Mouse (Mus musculus) embryonic facial prominence, embryonic 15.5 days (tissue): ENCODE results near the gene Sik3. TPM values are rescaled to one million over a fixed set of nuclear protein-coding genes. Genes with fewer than 3 reads are reported as not detected.
"Not testable (repeated sequence)": the region's sequence is repeated elsewhere in the genome, so short reads cannot be mapped to it uniquely, and the experiment has no call there.

Experiments
- ATAC-seq: fragments of 200-750 bp; cut with Nextera tagmentation; 2 replicates; pipeline ENCODE4 v1.8.0; 2017; ENCODE audit warnings: low read depth, moderate TSS enrichment; ENCODE audit not compliant: insufficient number of reproducible peaks, low FRiP score, low TSS enrichment
- H3K27ac ChIP-seq: fragments of 300-500 bp; sonication (generic); replicated peaks from 2 replicates; pipeline ENCODE4 v1.5.1; 2015; ENCODE audit warnings: mild to moderate bottlenecking, inconsistent platforms
- H3K27me3 ChIP-seq: fragments of 300-500 bp; sonication (generic); 2 replicates; pipeline ENCODE4 v1.6.1; 2015; ENCODE audit warnings: inconsistent platforms
- H3K36me3 ChIP-seq: fragments of 300-500 bp; sonication (generic); 2 replicates; pipeline ENCODE4 v1.6.1; 2015; ENCODE audit warnings: mild to moderate bottlenecking, inconsistent platforms
- H3K4me1 ChIP-seq: fragments of 300-500 bp; sonication (generic); 2 replicates; pipeline ENCODE4 v1.6.1; 2015; ENCODE audit warnings: inconsistent platforms
- H3K4me2 ChIP-seq: fragments of 300-500 bp; sonication (generic); replicated peaks from 2 replicates; pipeline ENCODE4 v1.6.1; 2015; ENCODE audit warnings: mild to moderate bottlenecking, inconsistent platforms
- H3K4me3 ChIP-seq: fragments of 300-500 bp; sonication (generic); replicated peaks from 2 replicates; pipeline ENCODE4 v1.5.1; 2015; ENCODE audit warnings: mild to moderate bottlenecking, inconsistent platforms
- H3K9ac ChIP-seq: fragments of 300-500 bp; sonication (generic); 2 replicates; pipeline ENCODE4 v1.6.1; 2015; ENCODE audit warnings: inconsistent platforms
- H3K9me3 ChIP-seq: fragments of 300-500 bp; sonication (generic); replicated peaks from 2 replicates; pipeline ENCODE4 v1.6.1; 2016; ENCODE audit warnings: inconsistent platforms
- WGBS: fragments of 180-500 bp; shearing (Covaris S2); methylation state at CpG from one replicate; pipeline ENCODE4 v1.1.7; 2015; 5-methylcytosine and 5-hydroxymethylcytosine counted together
- polyA plus RNA-seq: library from polyadenylated mRNA; unstranded; fragments of >200 nt; fragmentation: Nextera tagmentation; extraction: Ambion mirVana; gene quantifications from 2 replicates; pipeline ENCODE4 v1.2.1, GENCODE M21; 2015

Gene Sik3
- polyA plus RNA-seq, 1 experiment from 2014 or later = 15.1 TPM

DNA sequence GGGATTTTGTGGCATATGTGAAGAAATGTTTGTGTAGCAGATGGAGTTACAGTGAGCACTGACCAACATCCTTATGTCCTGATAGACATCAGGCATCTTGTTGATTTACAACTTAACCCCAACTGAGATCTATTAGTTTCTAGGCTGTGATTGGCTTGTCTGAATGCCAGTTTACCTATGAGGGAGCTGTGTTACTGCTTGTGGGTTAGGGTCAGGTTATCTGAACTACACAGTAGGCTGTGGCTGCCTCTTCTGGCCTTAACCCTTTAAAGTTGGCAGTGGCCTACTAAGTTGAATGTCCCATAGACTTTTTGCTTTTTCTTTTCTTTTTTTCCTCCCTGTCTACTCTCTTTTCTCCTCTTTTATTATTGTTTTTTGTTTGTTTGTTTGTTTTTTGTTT, 98.7 kb downstream of the Sik3 start:
- ATAC-seq = no peak
- H3K27ac ChIP-seq = peak overlapping the region; percentile 52

GRCm38 (mm10) chr9:46112246-46112645, 99.6 kb downstream of the Sik3 start:
- Histone ChIP-seq H3K4me3 (no peak overlapping the region), H3K4me2 (no peak overlapping the region), H3K9me3 (no peaks in the 10 kb centered on the region), H3K27me3 (no peaks in the 10 kb centered on the region), H3K9ac (no peak overlapping the region), H3K27ac (peak overlapping the region; percentile 79), H3K4me1 (peaks cover 44% of the 10 kb centered on the region), H3K36me3 (no peaks in the 10 kb centered on the region)
- 23% methylated on average over 5 of the region's 5 CpGs for WGBS
- peak; percentile 59 for ATAC-seq

More for the DNA sequence above, 98.7 kb downstream of the Sik3 start:
- H3K4me2 ChIP-seq = no peak overlapping the region
- H3K27me3 ChIP-seq = no peaks in the 10 kb centered on the region
- no peaks in the 10 kb centered on the region for H3K9me3 ChIP-seq
- peaks cover 44% of the 10 kb centered on the region for H3K4me1 ChIP-seq
- no peak overlapping the region for H3K9ac ChIP-seq
- no peak overlapping the region for H3K4me3 ChIP-seq
- H3K36me3 ChIP-seq = no peaks in the 10 kb centered on the region

GRCm38 (mm10) chr9:46118844-46119385, 106.3 kb downstream of the Sik3 start:
- Histone ChIP-seq H3K4me2 (no peak overlapping the region), H3K9ac (no peak overlapping the region), H3K27ac (peak overlapping the region; percentile 87), H3K4me1 (peaks cover 39% of the 10 kb centered on the region), H3K9me3 (no peaks in the 10 kb centered on the region), H3K36me3 (peaks cover 4% of the 10 kb centered on the region; the same call in 1 of the 2 replicates), H3K27me3 (no peaks in the 10 kb centered on the region), H3K4me3 (no peak overlapping the region)
- ATAC-seq = no peak
- WGBS = 50% methylated on average over 8 of the region's 8 CpGs

DNA sequence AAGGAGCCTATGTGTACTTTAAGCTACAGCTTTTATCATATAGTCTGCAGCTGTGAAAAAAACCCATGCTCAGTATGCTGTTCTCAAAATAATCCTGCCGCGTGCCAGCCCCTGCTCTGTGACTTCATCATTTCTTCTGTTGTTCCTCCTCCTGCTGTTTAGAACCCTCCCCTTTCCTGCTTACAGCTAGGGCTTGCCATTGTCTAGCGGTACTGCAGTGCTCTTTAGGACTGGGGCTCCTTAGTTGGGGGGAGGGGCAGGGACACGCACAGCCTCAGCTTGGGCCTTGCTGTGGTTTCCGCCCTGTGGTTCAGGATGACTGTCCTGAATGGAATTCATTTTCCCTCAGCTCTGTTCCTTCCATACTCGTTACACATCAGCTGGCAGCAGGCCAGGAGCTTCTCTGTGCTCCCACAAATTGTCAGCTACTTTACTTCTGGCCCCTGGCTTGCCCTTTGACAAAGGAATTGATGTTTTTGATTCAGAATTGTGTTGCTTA, 107.4 kb downstream of the Sik3 start:
- H3K4me3 ChIP-seq = no peak overlapping the region
- WGBS = 3% methylated on average over 6 of the region's 6 CpGs
- no peak overlapping the region for H3K9ac ChIP-seq
- peak; percentile 93 for ATAC-seq
- H3K36me3 ChIP-seq = peaks cover 11% of the 10 kb centered on the region; the same call in 1 of the 2 replicates
- peak overlapping the region; percentile 87 for H3K27ac ChIP-seq
- H3K4me2 ChIP-seq = 0 out of 2 replicates have a peak overlapping the region, but pooled peaks have one; percentile 3
- peaks cover 41% of the 10 kb centered on the region for H3K4me1 ChIP-seq
- no peaks in the 10 kb centered on the region for H3K9me3 ChIP-seq
- H3K27me3 ChIP-seq = no peaks in the 10 kb centered on the region

DNA sequence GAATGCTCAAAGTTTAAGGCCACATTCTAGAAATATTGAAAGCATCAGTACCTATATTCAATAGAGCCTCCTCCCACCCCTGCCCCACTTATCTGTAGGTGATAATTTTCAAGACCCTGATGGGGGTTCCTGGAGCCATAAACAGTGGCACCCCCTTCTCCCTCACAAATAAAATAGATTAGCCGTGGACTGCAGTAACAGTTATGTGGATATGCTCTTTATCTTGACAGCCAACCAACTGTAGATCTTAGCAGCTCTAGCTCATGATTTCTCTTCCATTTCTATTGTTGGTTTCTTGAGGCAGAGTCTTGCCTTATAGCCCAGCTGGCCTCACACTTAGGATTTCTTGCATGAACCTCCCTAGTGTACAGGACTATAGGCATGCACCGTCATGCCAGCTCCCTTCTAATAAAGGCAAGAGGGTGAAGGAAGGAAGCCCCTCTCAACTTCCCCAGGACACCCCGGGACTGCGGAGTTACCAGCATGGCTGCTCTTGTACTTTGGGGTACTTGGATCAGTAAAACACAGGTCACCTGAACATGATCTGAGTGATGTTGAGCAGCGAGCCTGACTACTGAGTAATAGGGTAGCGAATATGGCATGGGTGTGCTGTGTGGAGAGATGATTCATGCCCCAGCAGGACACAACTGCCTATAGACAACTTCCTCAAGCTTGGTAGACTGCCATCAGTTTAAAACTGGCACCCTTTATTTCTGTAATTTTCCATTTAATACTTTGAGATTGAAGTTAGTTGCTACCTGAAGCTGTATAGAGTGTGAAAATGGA, 108.0 kb downstream of the Sik3 start:
- Histone ChIP-seq H3K27me3 (no peaks in the 10 kb centered on the region), H3K9me3 (no peaks in the 10 kb centered on the region), H3K27ac (peak overlapping the region; percentile 87), H3K4me3 (no peak overlapping the region), H3K36me3 (peaks cover 11% of the 10 kb centered on the region; the same call in 1 of the 2 replicates), H3K4me1 (peaks cover 41% of the 10 kb centered on the region), H3K9ac (no peak overlapping the region), H3K4me2 (0 out of 2 replicates have a peak overlapping the region, but pooled peaks have one; percentile 3)
- 80% methylated on average over 6 of the region's 6 CpGs for WGBS
- no peak for ATAC-seq

DNA sequence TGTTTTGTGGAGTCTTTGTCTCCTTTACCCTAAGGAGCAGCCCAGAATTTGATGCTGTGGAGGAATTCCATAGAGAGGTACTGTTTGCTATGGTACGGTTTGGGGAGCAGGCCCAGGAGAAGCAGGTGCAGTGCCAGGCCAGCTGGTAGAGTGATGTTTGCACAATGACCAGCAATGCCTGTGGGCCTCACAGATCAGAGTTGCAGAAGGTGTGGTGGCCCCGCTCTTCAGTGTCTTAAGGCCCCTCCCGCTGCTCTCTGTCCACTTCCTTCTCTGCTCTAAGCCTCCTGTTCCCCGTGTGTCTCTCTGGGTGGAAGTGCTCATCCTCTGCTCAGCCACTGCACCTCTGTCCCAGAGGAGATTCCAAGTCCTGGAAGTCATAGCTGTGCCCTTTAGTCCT, 108.9 kb downstream of the Sik3 start:
- Histone ChIP-seq H3K36me3 (peaks cover 11% of the 10 kb centered on the region; the same call in 1 of the 2 replicates), H3K4me1 (peaks cover 36% of the 10 kb centered on the region), H3K27me3 (no peaks in the 10 kb centered on the region), H3K9ac (no peak overlapping the region), H3K4me2 (no peak overlapping the region), H3K27ac (no peak overlapping the region), H3K9me3 (no peaks in the 10 kb centered on the region), H3K4me3 (no peak overlapping the region)
- WGBS = 74% methylated on average over 4 of the region's 4 CpGs
- no peak for ATAC-seq

GRCm38 (mm10) chr9:46122731-46123130, 110.1 kb downstream of the Sik3 start:
- no peak for ATAC-seq
- no peak overlapping the region for H3K9ac ChIP-seq
- 71% methylated on average over 9 of the region's 9 CpGs for WGBS
- H3K27me3 ChIP-seq = no peaks in the 10 kb centered on the region
- H3K4me1 ChIP-seq = peaks cover 45% of the 10 kb centered on the region
- H3K36me3 ChIP-seq = peaks cover 11% of the 10 kb centered on the region; the same call in 1 of the 2 replicates
- no peaks in the 10 kb centered on the region for H3K9me3 ChIP-seq
- H3K27ac ChIP-seq = peak overlapping the region; percentile 55; the same call in 1 of the 2 replicates
- H3K4me3 ChIP-seq = no peak overlapping the region
- H3K4me2 ChIP-seq = no peak overlapping the region

DNA sequence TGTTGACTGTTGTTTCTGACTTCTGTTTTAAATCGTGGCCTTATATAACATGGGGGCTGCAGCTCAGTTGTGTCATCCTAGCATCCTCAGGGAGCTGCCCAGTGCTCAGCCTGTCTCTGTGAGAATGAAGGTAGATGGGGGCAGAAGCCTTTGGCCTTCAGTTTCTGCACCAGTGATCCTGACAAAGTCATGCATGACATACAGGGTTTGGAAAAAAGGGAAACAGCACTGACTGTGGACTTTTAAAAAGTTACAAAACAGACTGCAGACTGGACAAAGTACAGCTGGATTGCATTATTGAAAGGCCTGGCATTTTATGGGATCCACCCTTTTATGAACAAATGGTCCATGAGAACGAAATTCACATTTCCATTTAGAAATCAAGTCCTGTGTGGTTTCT, 113.7 kb downstream of the Sik3 start:
- no peak overlapping the region for H3K4me2 ChIP-seq
- no peaks in the 10 kb centered on the region for H3K9me3 ChIP-seq
- H3K4me1 ChIP-seq = peaks cover 21% of the 10 kb centered on the region
- no peak overlapping the region for H3K4me3 ChIP-seq
- peaks cover 11% of the 10 kb centered on the region for H3K36me3 ChIP-seq
- 0 out of 2 replicates have a peak overlapping the region, but pooled peaks have one; percentile 3 for H3K27ac ChIP-seq
- no peak overlapping the region for H3K9ac ChIP-seq
- H3K27me3 ChIP-seq = no peaks in the 10 kb centered on the region
- WGBS = 45% methylated on average over 2 of the region's 2 CpGs
- ATAC-seq = no peak

DNA sequence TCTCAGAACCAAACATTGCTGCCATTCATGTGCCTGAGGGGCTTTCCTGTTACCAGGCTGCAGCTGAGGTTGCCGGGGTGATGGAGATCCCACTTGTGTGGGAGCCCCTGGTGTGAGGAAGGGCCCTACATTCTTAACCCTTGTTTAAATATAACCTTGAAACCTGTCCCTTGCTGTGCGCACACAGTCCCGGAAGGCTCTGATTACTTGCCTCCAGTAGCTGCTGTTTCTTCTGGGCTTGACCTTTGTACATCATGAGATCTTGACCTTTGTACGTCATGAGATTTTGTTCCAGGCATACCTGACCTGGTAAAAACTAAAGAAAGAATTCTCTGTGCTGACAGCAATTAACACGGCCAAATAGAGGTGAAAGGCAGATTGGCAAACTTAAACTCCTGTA, 114.7 kb downstream of the Sik3 start:
- Histone ChIP-seq H3K4me1 (peaks cover 16% of the 10 kb centered on the region), H3K36me3 (peaks cover 11% of the 10 kb centered on the region), H3K9me3 (no peaks in the 10 kb centered on the region), H3K27ac (no peak overlapping the region), H3K9ac (no peak overlapping the region), H3K27me3 (no peaks in the 10 kb centered on the region), H3K4me3 (no peak overlapping the region), H3K4me2 (no peak overlapping the region)
- WGBS = 46% methylated on average over 5 of the region's 5 CpGs
- no peak for ATAC-seq

- Histone ChIP-seq H3K36me3 (peaks cover 4% of the 10 kb centered on the region; the same call in 1 of the 2 replicates), H3K4me3 (no peak overlapping the region), H3K9ac (no peak overlapping the region), H3K27ac (no peak overlapping the region), H3K9me3 (no peaks in the 10 kb centered on the region), H3K27me3 (no peaks in the 10 kb centered on the region), H3K4me2 (no peak overlapping the region), H3K4me1 (peaks cover 12% of the 10 kb centered on the region)
- no peak for ATAC-seq
- WGBS = 69% methylated on average over 2 of the region's 2 CpGs
Observed at GRCm38 (mm10) chr9:46129241-46129640, 116.6 kb downstream of the Sik3 start.

DNA sequence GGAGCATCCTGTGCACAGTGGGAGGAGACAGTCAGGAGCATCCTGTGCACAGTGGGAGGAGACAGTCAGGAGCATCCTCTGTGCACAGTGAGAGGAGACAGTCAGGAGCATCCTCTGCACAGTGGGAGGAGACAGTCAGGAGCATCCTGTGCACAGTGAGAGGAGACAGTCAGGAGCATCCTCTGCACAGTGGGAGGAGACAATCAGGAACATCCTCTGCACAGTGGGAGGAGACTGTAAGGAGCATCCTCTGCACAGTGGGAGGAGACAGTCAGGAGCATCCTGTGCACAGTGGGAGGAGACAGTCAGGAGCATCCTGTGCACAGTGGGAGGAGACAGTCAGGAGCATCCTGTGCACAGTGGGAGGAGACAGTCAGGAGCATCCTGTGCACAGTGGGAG, 120.2 kb downstream of the Sik3 start:
- H3K27me3 ChIP-seq, H3K4me1 ChIP-seq, H3K9me3 ChIP-seq, H3K4me2 ChIP-seq, H3K9ac ChIP-seq, H3K4me3 ChIP-seq, ATAC-seq, H3K27ac ChIP-seq, H3K36me3 ChIP-seq: not testable (repeated sequence)
